Mouse (Mus musculus): ENCODE results near the gene Slc38a9.

Gene Slc38a9

GRCm38 (mm10) chr13:112770528-112771328 lies 110.2 kb downstream of the Slc38a9 start:
- DNase-seq (ENCODE audit: low read depth, low spot score), result no peak

GRCm38 (mm10) chr13:112771447-112772208 lies 111.1 kb downstream of the Slc38a9 start:
- no peak for DNase-seq (ENCODE audit: low read depth, low spot score)

GRCm38 (mm10) chr13:112772252-112772651 lies 111.7 kb downstream of the Slc38a9 start:
- no peak for DNase-seq (ENCODE audit: low read depth, low spot score)

GRCm38 (mm10) chr13:112772861-112773260 lies 112.3 kb downstream of the Slc38a9 start:
- DNase-seq (ENCODE audit: low read depth, low spot score), result no peak

GRCm38 (mm10) chr13:112773991-112774675 lies 113.6 kb downstream of the Slc38a9 start:
- no peak for DNase-seq (ENCODE audit: low read depth, low spot score)

- no peak for DNase-seq (ENCODE audit: low read depth, low spot score)
Measured at GRCm38 (mm10) chr13:112775856-112776255, 115.3 kb downstream of the Slc38a9 start.

- DNase-seq (ENCODE audit: low read depth, low spot score), result no peak
Measured at GRCm38 (mm10) chr13:112778407-112778806, 117.9 kb downstream of the Slc38a9 start.

- DNase-seq (ENCODE audit: low read depth, low spot score), result no peak
Measured at GRCm38 (mm10) chr13:112785305-112785704, 124.8 kb downstream of the Slc38a9 start.

GRCm38 (mm10) chr13:112786142-112786541 lies 125.6 kb downstream of the Slc38a9 start:
- DNase-seq (ENCODE audit: low read depth, low spot score), result no peak

- DNase-seq (ENCODE audit: low read depth, low spot score), result no peak
Measured at GRCm38 (mm10) chr13:112786942-112787533, 126.5 kb downstream of the Slc38a9 start.

All from forelimb bud, embryonic 11.5 days (tissue).